Mouse (Mus musculus): ENCODE measurements around the gene Rps6ka5.

Gene Rps6ka5

GRCm38 (mm10) chr12:100605596-100605995 is 121.2 kb downstream of the Rps6ka5 start:
- no peak for DNase-seq (ENCODE audit: low read depth, low spot score)

- peak; percentile 35 for DNase-seq (ENCODE audit: low read depth, low spot score)
Observed at GRCm38 (mm10) chr12:100604540-100604939, 122.2 kb downstream of the Rps6ka5 start.

- DNase-seq (ENCODE audit: low read depth, low spot score), result no peak
Observed at GRCm38 (mm10) chr12:100594700-100595099, 132.1 kb downstream of the Rps6ka5 start.

GRCm38 (mm10) chr12:100586601-100587000 is 140.2 kb downstream of the Rps6ka5 start:
- DNase-seq (ENCODE audit: low read depth, low spot score), result no peak

GRCm38 (mm10) chr12:100579221-100579620 is 147.6 kb downstream of the Rps6ka5 start:
- DNase-seq (ENCODE audit: low read depth, low spot score), result no peak

DNA sequence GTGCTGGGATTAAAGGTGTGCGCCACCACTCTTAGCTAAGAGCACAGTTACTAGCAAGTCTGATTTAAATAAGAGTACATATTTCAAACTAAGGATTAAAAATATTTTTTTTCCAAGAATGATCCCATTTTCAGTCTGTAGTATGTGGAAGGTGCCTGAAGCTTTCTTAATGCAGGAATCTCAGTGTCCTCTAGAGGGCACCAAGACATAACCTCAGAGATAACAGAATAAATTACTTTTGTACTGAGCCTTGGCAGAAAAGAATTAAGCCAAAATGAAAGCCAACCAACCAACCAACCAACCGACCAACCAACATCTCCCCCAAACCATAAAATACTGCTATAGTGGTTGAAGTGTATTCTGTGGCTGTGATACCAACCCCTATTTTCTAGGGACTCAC is 148.5 kb downstream of the Rps6ka5 start:
- peak; percentile 10 for DNase-seq (ENCODE audit: low read depth, low spot score)

- DNase-seq (ENCODE audit: low read depth, low spot score), result no peak
Observed at GRCm38 (mm10) chr12:100575739-100576138, 151.0 kb downstream of the Rps6ka5 start.

- no peak for DNase-seq (ENCODE audit: low read depth, low spot score)
Observed at GRCm38 (mm10) chr12:100570522-100571072, 156.2 kb downstream of the Rps6ka5 start.

DNA sequence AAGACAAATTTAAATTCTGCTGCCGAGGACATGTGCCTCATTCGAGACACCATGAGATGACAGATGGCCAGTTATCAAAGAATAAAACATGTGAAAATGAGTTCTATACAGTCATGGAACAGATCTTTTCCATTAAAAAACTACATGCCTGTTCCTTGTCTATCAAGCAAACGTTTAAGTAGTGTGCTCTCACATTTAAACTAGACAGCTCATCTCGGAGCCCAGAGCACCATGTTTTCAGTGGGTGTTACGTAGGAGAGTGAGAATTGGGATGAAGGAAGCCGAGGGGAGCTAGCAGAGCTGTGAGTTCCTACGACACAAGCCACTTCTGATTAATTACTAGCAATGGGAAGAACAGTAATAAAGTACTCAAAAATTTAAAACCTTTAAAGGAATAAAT is 158.0 kb downstream of the Rps6ka5 start:
- DNase-seq (ENCODE audit: low read depth, low spot score), result no peak

DNA sequence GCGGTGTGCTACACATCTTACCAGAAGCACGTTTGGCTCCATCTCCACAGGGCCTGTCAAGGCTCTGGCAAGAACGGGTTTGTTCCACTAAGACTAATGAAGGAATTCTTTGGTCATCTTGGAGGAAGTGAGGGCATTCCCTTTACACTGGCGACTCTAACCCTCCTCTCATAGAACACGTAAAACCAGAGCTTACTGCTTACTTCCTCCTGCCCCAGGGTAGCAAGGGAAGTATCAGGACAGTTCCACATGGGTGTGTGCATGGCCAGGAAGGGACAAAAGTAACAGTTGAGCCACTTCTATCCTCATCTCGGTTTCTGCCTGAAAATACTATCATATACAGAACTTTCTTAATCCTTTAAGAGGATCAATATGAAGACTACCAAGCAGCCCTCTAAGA is 158.7 kb downstream of the Rps6ka5 start:
- DNase-seq (ENCODE audit: low read depth, low spot score), result no peak

DNA sequence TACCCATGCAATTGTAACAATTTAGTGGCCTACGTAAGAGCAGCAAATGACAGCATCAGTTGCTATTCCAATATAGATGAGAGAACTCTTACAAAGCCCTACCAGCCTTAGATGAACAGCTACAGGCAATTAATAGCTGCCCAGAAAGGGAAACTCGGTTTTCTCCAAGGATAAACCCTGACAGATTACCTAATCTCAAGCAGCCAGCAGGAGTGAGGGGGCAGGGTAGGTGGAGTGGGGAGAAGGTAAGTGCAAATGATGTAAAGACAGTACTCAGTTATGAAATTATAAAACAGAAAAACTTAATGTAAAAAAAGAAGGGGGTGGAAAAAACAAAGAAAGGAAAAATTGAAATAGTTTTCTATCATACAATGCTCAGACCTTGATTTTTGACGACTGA is 159.2 kb downstream of the Rps6ka5 start:
- DNase-seq (ENCODE audit: low read depth, low spot score), result no peak

GRCm38 (mm10) chr12:100553675-100554074 is 173.1 kb downstream of the Rps6ka5 start:
- no peak for DNase-seq (ENCODE audit: low read depth, low spot score)

DNA sequence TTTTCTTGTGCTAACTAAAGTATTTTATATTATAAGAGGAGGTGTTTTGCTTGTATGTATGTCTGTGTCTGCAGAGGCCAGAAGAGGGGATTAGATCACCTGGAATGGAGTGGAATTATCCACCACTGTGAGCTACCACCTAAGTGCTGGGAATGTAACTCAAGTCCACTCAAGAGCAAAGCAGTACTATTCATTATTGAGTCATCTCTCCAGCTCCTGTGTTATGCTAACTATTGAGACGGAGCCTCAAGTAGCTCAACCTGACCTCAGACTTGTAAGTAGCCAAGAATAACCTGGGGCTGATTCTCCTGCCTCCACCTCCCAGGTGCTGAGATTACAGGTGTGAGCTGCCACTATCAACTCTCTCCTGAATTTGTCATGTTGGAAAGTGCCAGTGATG is 174.8 kb downstream of the Rps6ka5 start:
- no peak for DNase-seq (ENCODE audit: low read depth, low spot score)

DNA sequence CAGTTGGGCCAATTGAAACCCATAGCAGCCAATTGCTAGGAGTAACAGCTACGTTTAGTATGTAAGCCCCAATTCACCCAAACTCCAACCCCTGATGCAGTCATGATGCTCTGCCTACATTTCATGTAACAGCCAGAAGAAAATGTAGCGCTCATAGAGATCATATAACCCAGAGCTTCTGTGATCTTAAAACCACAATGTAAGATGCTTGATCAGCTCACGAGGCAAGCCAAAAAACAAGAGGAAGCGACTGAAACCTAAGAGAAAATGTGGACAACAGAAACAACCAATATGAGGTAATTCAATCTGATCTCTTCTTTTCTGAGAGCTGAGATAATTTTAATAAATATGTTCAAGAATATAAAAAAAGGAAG is 182.6 kb downstream of the Rps6ka5 start:
- DNase-seq (ENCODE audit: low read depth, low spot score), result no peak

DNA sequence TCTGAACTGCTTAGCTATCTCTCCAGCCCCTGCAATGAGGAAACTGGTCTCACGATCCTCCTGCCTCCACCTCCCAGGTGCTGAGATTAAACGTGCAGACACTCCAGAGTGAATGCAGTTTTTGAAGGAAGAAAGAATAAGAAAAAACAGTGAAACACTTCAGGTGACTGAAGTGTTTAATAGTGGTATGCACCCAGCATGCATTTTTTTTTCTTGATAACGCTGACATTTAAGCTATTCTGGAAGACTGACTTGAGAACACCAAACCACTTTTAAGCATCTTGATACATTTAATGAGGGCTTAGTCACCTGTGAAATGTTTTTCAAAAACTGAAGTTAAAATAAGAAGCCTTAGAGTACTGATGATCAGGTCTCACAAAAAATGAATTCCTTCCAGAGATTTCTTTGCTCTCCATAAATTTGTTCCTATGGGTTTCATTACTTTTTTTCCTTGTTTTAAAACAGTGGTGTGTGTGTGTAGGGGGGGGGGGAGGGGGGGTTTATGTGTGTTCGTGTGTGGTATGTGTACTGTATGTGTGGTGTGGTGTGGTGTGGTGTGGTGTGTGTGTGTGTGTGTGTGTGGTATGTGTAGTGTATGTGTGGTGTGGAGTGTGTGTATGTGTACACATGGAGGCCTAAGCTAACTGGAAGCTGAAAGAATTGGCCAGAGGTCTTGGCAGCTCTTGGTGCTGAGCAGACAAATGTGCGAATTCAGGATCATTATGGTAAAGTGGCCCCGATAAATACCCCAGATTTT is 183.2 kb downstream of the Rps6ka5 start:
- no peak for DNase-seq (ENCODE audit: low read depth, low spot score)

DNA sequence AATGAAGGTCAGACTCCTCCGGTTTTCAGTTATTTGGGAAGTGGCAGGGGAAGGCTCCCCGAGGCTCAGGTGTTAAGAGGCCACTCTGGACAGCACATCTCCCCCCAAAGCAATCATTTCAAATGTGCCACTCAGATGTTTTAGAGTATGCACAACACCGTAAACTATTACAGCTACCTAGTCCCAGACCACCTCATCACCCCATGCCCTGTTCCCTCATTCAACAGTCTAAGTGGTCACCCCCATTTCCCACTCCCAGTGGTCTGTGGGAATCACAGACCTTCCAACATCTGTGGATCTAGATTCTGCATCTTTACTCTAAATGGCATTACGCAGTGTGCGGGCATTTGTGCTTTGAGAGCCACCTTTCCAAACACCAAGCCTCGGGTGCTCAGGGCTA is 184.3 kb downstream of the Rps6ka5 start:
- no peak for DNase-seq (ENCODE audit: low read depth, low spot score)

DNA sequence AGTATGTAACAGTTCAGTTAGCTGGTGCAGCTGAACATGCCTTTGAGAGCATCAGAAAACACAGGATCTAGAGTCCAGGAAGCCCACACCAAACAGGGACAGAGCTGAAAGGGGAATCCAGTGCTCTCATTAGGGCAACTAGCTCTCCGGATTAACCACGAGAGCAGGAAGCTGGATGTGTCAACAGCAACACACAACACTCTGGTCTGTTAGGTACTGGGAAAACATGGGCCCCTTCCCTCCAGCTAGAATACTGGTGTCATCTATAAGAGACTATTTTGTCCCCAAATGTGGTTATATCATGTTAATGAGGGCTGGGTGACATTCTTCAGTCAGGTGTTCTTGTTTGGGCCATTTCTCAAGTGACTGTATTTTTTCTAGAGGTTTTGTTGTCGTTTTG is 184.7 kb downstream of the Rps6ka5 start:
- no peak for DNase-seq (ENCODE audit: low read depth, low spot score)

DNA sequence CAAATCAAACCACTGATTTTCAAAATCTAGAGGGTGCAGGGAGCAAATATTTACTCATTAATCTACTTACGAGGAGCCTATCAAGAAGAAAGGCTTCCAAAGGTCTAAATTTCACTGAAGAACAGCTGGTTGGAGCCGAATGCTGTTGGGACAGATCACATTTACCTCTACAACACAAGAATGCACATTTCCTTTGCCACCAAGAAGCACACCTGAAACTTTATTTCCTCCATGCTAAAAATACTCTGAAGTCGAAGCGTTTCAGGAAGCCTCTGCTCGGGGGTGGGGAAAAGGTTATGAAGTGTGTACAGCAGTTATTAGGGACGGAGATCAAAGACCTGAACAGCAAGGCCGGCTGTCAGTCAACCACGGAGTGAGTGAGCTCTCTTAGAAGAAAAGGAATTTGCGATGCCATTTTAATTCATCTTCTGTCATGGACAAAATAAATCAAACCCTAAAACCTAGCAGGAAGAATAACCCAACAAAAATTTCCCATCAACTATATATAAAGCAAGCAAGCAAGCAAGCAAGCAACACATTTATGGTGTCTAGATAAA is 187.5 kb downstream of the Rps6ka5 start:
- no peak for DNase-seq (ENCODE audit: low read depth, low spot score)

DNA sequence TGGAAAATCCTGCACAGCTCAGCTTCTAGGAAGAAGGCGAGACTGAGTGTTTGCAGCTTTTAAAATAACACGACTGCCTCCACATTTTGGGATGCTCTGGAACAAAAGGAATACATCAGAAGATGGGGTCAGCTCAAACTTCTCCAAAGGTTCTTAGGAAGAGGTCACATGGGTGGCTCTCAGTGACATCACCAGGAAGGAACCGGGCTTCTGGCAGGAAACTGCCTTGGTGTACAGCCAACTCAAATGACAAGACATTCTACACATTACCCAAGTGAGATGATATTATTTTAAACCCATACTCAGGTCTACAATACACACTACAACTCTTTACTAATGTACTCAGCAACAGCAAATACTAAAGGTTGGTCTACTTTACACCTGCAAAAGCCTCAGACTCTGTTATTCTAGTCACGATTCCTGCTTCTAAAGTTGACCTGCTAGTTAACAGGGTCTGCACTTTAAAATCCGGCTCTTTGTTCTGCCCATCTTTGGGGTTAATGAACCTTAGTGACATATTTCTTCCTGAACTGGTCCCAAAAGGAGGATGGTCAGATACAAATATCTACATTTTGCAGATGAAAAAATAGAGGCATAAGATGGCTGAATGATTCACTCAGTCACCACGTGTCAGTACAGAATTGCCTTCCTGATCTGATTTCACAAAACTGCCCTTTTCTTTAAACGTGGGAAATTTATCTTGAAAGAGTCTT is 188.2 kb downstream of the Rps6ka5 start:
- peak; percentile 48 for DNase-seq (ENCODE audit: low read depth, low spot score)

DNA sequence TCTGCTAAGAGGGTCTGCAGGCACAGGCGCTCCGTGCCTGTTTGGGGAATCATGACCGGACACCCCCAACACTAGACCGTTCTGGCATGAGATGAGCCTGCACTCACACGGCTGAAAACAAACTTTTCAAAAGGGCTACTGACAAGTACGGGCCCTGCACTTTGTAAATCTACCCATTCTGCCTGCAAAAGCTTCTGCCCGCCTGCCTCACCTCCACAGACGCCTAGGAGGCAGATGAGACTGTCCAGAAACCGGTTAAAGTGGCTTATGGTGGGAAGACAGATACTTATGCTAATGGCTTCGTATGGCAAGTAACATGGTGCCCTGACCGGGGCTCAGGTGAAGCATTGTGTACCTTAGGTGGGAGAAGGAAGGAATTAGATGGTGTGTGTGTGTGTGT is 189.7 kb downstream of the Rps6ka5 start:
- no peak for DNase-seq (ENCODE audit: low read depth, low spot score)

- no peak for DNase-seq (ENCODE audit: low read depth, low spot score)
Observed at GRCm38 (mm10) chr12:100535028-100535427, 191.8 kb downstream of the Rps6ka5 start.

- no peak for DNase-seq (ENCODE audit: low read depth, low spot score)
Observed at GRCm38 (mm10) chr12:100534028-100534427, 192.8 kb downstream of the Rps6ka5 start.

DNA sequence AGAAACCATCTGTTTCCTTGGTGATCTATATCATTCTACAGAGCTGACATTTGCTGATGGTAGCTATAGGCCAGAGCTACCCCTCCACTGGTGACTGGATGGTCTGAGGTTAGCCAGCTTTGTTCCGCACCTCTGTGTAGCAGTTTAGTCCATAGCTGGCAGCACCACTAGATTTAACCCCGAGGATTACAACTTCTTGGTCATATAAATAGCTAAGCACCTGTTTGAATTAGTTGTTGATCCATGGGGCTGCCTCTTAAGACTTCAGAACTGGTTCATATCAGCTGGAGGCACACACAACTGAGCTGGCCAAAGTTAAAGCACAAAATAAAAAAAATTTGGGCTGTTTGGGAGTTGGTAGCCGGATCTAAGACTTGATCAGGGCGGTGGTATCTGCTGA is 193.6 kb downstream of the Rps6ka5 start:
- DNase-seq (ENCODE audit: low read depth, low spot score), result no peak
